Mouse (Mus musculus) neural tube, embryonic 15.5 days (tissue): Measurements from ENCODE around the gene Chrna1. TPM values are rescaled to one million over a fixed set of nuclear protein-coding genes. Genes with fewer than 3 reads are reported as not detected.

ENCODE experiments used
- ATAC-seq: fragments of 200-750 bp; cut with Nextera tagmentation; 2 replicates; pipeline ENCODE4 v1.8.0; 2017; ENCODE audit warnings: mild to moderate bottlenecking, moderate TSS enrichment, moderate library complexity; ENCODE audit not compliant: low FRiP score
- H3K27ac ChIP-seq: fragments of 300-500 bp; sonication (generic); replicated peaks from 2 replicates; pipeline ENCODE4 v1.5.1; 2015; ENCODE audit warnings: mild to moderate bottlenecking, inconsistent platforms
- H3K27me3 ChIP-seq: fragments of 300-500 bp; sonication (generic); replicated peaks from 2 replicates; pipeline ENCODE4 v1.6.1; 2015; ENCODE audit warnings: inconsistent platforms
- H3K36me3 ChIP-seq: fragments of 300-500 bp; sonication (generic); 2 replicates; pipeline ENCODE4 v1.6.1; 2015; ENCODE audit warnings: inconsistent platforms
- H3K4me1 ChIP-seq: fragments of 300-500 bp; sonication (generic); 2 replicates; pipeline ENCODE4 v1.6.1; 2015; ENCODE audit warnings: inconsistent platforms
- H3K4me2 ChIP-seq: fragments of 300-500 bp; sonication (generic); 2 replicates; pipeline ENCODE4 v1.6.1; 2015; ENCODE audit warnings: inconsistent platforms, mild to moderate bottlenecking, moderate library complexity
- H3K4me3 ChIP-seq: fragments of 300-500 bp; sonication (generic); replicated peaks from 2 replicates; pipeline ENCODE4 v1.5.1; 2015; ENCODE audit warnings: mild to moderate bottlenecking, inconsistent platforms
- H3K9ac ChIP-seq: fragments of 300-500 bp; sonication (generic); replicated peaks from 2 replicates; pipeline ENCODE4 v1.6.1; 2015; ENCODE audit warnings: mild to moderate bottlenecking, inconsistent platforms
- H3K9me3 ChIP-seq: fragments of 300-500 bp; sonication (generic); replicated peaks from 2 replicates; pipeline ENCODE4 v1.6.1; 2016; ENCODE audit warnings: inconsistent platforms
- WGBS: fragments of 180-500 bp; shearing (Covaris S2); methylation state at CpG from one replicate; pipeline ENCODE4 v1.1.7; 2015; ENCODE audit warnings: mixed read lengths; 5-methylcytosine and 5-hydroxymethylcytosine counted together
- polyA plus RNA-seq: library from polyadenylated mRNA; unstranded; fragments of >200 nt; fragmentation: Nextera tagmentation; extraction: Ambion mirVana; gene quantifications from 2 replicates; pipeline ENCODE4 v1.2.1, GENCODE M21; 2015

Chrna1 gene
- 0.73 and 0.78 TPM in 2 replicates for polyA plus RNA-seq

DNA sequence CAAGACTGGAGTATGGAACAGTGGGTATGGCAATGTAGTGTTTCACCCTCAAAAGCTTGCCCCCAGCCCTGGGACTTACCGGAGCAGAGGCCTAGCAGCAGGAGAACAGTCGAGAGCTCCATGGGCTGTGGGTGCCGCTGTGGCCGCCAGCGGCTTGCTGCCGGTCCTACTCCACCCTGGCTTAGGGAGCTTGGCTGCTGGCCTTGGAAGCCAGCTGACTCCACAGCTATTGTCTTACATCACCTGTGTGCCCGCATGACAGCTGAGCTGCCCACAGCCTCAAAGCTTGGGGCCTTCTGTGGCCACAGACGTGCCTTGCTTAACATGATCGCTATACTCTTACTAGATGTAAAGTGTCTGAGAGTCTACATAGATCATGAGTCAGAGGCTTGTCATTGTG, at the start of gene Chrna1:
Chrna1 (minus strand) TSS at position 173 of the 400 bp plus-strand sequence.
- no peak within 1 kb of the TSS for H3K9ac ChIP-seq
- H3K36me3 ChIP-seq, result no peaks in the 10 kb centered on the region
- H3K4me2 ChIP-seq, result no peak within 1 kb of the TSS
- no peak for ATAC-seq
- H3K4me1 ChIP-seq, result peaks cover 5% of the 10 kb centered on the region
- H3K27me3 ChIP-seq, result 0 out of 2 replicates have a peak, but pooled peaks cover 4% of the 10 kb centered on the region
- H3K27ac ChIP-seq, result no peak within 1 kb of the TSS
- H3K4me3 ChIP-seq, result no peak within 1 kb of the TSS
- H3K9me3 ChIP-seq, result no peaks in the 10 kb centered on the region
- WGBS, result 91% methylated on average over 9 of the region's 9 CpGs

DNA sequence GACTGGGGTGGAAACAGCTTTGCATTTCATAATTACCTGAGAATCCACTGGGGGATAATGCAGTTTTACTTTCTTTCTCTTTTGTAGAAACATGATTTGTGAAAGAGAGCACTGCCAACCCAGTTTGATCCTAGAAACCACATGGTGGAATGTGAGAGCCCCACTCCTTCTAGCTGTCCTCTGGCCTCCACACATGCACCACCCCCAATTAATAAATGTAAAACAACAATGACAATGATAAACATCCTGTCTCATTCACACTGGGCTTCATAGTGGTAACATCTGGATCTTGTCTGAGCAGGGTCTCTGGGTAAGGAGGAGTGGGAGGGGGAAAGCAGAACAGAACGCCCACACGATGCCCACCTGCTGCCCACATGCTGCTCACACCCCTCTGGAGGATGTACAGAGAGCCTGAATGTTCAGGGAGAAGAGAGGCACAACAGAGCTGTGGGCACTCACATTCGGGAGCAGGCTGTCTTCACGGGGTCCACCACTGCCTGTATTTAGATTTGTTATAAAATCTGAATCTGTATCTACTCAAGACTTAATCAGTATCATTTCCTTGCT, 38.4 kb upstream of the Chrna1 start:
- H3K36me3 ChIP-seq, result peaks cover 31% of the 10 kb centered on the region
- no peak overlapping the region for H3K9ac ChIP-seq
- 78% methylated on average over 4 of the region's 4 CpGs for WGBS
- no peaks in the 10 kb centered on the region for H3K4me1 ChIP-seq
- H3K9me3 ChIP-seq, result no peaks in the 10 kb centered on the region
- H3K4me2 ChIP-seq, result no peak overlapping the region
- H3K27ac ChIP-seq, result no peak overlapping the region
- H3K4me3 ChIP-seq, result no peak overlapping the region
- ATAC-seq, result no peak
- no peaks in the 10 kb centered on the region for H3K27me3 ChIP-seq

DNA sequence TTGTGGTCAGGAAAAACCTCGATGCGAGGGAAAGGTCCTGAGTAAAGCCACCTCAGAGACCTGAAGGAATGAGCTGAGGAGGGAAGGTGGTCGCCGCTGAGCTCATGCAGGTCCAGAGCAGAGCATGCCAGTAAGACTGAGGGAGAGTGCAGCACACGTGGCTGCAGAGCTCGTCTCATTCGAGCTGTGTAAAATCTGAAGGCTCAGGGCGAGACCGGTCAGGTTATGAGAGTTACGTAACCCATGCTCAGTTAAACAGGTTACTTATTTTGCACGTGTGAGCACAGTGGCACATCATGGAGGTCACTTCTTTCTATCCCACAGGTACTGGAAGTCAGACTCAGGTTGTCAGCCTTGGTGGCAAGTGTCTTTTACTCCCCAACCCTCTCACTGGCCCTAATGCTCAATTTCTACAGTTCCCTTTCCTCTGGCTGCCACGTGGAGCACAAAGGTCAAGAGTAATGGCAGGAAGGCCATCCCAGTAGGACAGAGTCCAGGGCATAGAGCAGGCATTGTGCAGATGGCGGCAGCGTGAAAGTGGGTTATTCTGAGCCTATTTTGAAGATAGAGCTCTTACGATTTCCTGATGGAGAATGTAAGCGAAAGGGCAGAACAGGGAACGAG, 36.4 kb upstream of the Chrna1 start:
- Histone ChIP-seq H3K4me1 (no peaks in the 10 kb centered on the region), H3K4me2 (no peak overlapping the region), H3K9me3 (no peaks in the 10 kb centered on the region), H3K9ac (no peak overlapping the region), H3K36me3 (peaks cover 17% of the 10 kb centered on the region), H3K4me3 (no peak overlapping the region), H3K27me3 (no peaks in the 10 kb centered on the region), H3K27ac (no peak overlapping the region)
- WGBS, result 85% methylated on average over 17 of the region's 17 CpGs
- no peak for ATAC-seq

DNA sequence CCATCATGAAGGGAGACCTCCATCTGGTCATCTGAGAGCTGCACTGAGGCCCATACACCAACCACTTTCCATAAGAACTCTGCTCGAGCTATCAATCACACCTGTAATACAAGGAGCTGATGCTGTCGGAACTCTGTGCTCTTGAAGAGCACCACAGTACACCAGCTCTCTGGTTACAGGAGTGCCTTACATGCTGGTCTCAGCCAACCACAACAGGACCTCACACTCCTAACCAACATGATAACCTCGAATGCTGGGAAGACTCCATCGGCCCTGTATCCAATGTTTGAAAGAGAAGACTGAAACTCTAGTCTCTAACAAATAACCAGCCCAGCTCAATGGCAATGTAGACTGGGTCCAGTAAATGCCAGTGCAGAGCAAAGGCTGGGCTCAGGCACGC, 35.3 kb upstream of the Chrna1 start:
- Histone ChIP-seq H3K4me3 (no peak overlapping the region), H3K27me3 (no peaks in the 10 kb centered on the region), H3K36me3 (peaks cover 17% of the 10 kb centered on the region), H3K9me3 (no peaks in the 10 kb centered on the region), H3K9ac (no peak overlapping the region), H3K4me1 (no peaks in the 10 kb centered on the region), H3K4me2 (no peak overlapping the region), H3K27ac (no peak overlapping the region)
- 94% methylated on average over 5 of the region's 5 CpGs for WGBS
- no peak for ATAC-seq

DNA sequence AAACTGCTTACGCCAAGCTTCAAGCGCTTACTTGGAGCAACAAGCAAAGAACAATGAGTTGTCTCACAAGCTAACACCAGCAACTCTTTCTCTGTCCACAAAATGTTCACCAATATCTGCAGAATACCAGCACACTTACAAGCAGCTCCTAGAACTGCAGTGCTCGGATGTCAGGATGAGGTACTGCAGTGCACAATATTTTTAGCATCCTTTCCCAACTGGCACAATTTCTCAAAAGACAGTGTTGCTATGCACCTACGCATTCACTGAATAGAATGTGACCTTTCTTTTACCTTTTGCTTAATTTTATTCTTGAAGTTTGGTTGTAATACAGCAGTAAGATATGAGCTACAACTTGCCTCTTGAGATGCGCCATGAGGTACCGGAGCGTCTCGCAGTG, 34.2 kb upstream of the Chrna1 start:
- peaks cover 17% of the 10 kb centered on the region for H3K36me3 ChIP-seq
- no peak overlapping the region for H3K9ac ChIP-seq
- no peaks in the 10 kb centered on the region for H3K4me1 ChIP-seq
- 93% methylated on average over 8 of the region's 8 CpGs for WGBS
- H3K9me3 ChIP-seq, result no peaks in the 10 kb centered on the region
- no peak overlapping the region for H3K4me2 ChIP-seq
- H3K27me3 ChIP-seq, result no peaks in the 10 kb centered on the region
- no peak for ATAC-seq
- H3K27ac ChIP-seq, result no peak overlapping the region
- no peak overlapping the region for H3K4me3 ChIP-seq

DNA sequence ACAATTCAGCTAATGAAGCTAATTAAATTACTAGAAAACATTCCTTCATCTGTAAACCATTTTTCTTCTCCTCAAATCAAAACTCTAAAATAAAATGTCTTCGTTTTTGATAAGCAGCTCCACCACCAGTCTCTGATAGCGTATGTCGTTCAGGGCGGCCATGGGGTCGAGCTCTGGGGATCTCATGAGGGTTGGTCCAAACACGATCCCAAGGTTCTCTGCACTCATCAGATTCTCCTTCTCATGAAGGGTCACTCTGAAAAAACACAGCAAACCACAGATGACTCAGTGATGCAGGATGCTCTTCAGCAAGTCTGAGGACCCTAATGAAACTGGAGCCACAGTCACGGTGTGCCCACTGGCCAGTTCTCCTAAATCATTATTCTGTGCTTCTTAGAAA, 32.8 kb upstream of the Chrna1 start:
- Histone ChIP-seq H3K27ac (no peak overlapping the region), H3K4me3 (no peak overlapping the region), H3K4me1 (no peaks in the 10 kb centered on the region), H3K27me3 (no peaks in the 10 kb centered on the region), H3K9ac (no peak overlapping the region), H3K9me3 (no peaks in the 10 kb centered on the region), H3K36me3 (peaks cover 17% of the 10 kb centered on the region), H3K4me2 (no peak overlapping the region)
- WGBS, result 95% methylated on average over 7 of the region's 7 CpGs
- no peak for ATAC-seq

DNA sequence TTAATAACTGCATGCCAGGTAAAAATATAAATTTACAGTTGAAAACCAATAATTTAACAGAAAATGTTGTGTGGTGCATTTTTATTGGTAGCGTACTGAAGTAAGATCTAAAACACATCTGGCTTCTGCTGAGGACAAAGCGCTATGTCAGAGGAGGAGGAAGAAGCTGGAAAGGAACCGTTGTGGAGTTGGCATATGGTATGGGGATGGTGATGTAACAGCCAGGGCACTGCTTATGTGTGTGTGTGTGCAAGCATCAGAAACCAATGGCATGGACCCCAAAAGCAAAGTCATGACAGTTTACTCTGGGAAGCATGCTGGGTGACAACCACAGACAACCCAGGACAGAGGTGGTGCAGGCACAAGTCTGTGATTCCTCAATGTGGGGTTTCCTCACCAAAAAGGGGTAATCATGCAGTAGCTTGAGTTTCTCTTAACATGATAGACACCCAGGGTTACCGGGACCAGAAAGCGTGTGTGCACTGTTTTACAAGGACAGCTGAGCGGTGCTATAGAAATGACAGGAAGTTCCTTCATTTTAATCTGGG, 32.3 kb upstream of the Chrna1 start:
- no peaks in the 10 kb centered on the region for H3K27me3 ChIP-seq
- no peak overlapping the region for H3K4me2 ChIP-seq
- WGBS, result 96% methylated on average over 6 of the region's 6 CpGs
- peaks cover 14% of the 10 kb centered on the region for H3K36me3 ChIP-seq
- H3K9ac ChIP-seq, result no peak overlapping the region
- no peak overlapping the region for H3K4me3 ChIP-seq
- H3K27ac ChIP-seq, result no peak overlapping the region
- ATAC-seq, result no peak
- no peaks in the 10 kb centered on the region for H3K4me1 ChIP-seq
- H3K9me3 ChIP-seq, result no peaks in the 10 kb centered on the region

DNA sequence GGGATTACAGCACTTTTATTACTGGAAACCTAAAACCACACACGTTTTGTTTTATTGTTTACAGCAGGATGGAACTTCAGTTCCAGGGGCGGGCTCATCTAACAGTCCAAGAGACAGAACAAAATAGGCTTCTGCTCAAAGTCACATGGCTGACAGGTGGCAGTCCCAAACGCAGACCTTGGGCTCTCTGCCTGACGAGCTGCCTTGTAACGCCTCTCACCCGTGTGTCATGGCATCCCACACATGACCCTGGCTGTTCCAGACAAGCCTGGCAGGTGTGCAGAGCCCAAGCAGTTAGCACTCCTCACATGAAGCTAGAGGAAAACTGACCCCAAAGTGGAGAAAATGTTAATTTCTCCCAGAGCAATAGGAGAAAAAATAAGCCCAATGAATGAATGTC, 31.7 kb upstream of the Chrna1 start:
- Histone ChIP-seq H3K4me1 (no peaks in the 10 kb centered on the region), H3K4me2 (no peak overlapping the region), H3K27ac (no peak overlapping the region), H3K9ac (no peak overlapping the region), H3K4me3 (no peak overlapping the region), H3K27me3 (no peaks in the 10 kb centered on the region), H3K36me3 (peaks cover 14% of the 10 kb centered on the region; the same call in 1 of the 2 replicates), H3K9me3 (no peaks in the 10 kb centered on the region)
- 77% methylated on average over 6 of the region's 6 CpGs for WGBS
- ATAC-seq, result no peak

DNA sequence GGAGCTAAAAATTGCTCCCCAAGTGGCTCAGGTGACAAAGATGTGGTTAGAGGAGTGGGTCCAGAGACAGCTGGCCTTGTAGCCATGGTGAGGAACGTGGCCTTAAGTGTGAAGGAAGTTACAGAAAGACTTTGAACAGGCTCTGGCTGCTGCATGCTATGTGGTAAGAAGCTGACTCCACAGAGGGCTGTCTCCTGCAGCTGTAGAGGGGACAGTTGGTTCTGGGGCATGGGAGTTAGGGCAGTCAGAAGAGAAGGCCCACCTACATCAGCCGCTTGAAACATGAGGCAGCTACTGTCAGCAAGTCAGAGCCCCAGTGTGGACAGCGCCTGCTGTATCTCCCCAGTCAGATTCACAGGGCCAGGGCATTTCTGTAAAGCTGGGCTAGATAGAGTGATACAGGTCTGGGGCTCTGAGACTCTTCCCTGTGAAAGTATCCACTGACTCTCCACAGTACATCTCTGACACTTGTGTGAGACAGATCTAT, 29.6 kb upstream of the Chrna1 start:
- H3K9ac ChIP-seq, result no peak overlapping the region
- WGBS, result 95% methylated on average over 3 of the region's 3 CpGs
- peaks cover 5% of the 10 kb centered on the region; the same call in 1 of the 2 replicates for H3K4me1 ChIP-seq
- H3K27ac ChIP-seq, result no peak overlapping the region
- no peaks in the 10 kb centered on the region for H3K27me3 ChIP-seq
- H3K36me3 ChIP-seq, result peaks cover 10% of the 10 kb centered on the region; the same call in 1 of the 2 replicates
- H3K9me3 ChIP-seq, result no peaks in the 10 kb centered on the region
- no peak overlapping the region for H3K4me2 ChIP-seq
- ATAC-seq, result no peak
- no peak overlapping the region for H3K4me3 ChIP-seq

DNA sequence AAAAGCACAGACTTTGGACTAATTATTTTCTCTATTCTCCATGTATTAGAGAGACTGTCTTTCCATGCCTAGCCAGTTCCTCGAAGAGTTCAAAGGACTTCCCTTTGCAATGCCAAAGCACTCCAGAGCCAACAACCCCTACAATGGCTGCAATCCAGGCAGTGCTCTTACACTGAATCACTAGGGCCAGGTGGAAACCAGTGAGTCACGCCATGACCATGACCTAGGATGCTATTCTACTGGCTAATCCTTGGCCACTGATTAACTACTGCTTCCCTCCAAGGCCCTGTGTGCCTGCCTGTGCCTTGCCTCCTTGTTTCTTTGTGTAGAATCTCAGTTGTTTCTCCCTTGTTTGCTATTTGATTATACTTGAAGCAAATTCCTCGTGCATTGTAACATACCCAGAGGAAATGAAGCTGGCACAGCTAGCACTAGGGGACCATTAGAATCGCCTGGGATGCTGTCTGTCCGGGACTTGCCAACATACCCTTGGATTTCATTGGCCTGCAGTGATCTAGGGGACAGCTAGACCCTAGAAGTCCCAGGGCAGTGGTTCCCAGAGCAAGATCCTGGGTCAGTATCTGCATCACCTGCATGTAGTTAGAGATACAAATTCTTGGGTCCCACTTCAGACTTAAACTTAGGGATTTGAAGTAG, 29.1 kb upstream of the Chrna1 start:
- Histone ChIP-seq H3K27me3 (no peaks in the 10 kb centered on the region), H3K36me3 (peaks cover 6% of the 10 kb centered on the region; the same call in 1 of the 2 replicates), H3K27ac (no peak overlapping the region), H3K9ac (no peak overlapping the region), H3K4me3 (no peak overlapping the region), H3K9me3 (no peaks in the 10 kb centered on the region), H3K4me2 (no peak overlapping the region), H3K4me1 (peaks cover 7% of the 10 kb centered on the region; the same call in 1 of the 2 replicates)
- ATAC-seq, result no peak
- WGBS, result 60% methylated on average over 5 of the region's 5 CpGs

DNA sequence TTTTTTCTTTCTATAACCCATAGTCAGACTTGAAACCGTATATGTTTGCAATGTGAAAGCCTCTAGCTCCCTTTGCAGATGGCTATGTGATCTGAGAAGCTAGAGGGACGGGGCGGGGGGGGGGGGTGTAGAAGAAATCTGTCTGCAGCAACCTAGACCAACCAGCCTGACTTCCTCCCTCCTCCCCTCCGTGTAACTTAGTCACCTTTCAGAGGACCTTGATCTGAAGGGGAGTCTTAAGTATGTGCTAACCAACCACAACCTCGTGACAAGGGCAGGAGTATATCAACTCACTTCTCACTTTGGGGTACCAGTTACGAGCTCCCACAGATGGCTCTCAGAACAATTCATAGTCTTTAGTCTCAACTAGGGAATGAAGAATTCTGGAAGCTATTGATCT, 28.3 kb upstream of the Chrna1 start:
- H3K36me3 ChIP-seq, result peaks cover 4% of the 10 kb centered on the region; the same call in 1 of the 2 replicates
- no peak overlapping the region for H3K9ac ChIP-seq
- H3K4me3 ChIP-seq, result no peak overlapping the region
- WGBS, result 87% methylated on average over 6 of the region's 6 CpGs
- H3K4me1 ChIP-seq, result peaks cover 7% of the 10 kb centered on the region; the same call in 1 of the 2 replicates
- H3K4me2 ChIP-seq, result no peak overlapping the region
- no peaks in the 10 kb centered on the region for H3K9me3 ChIP-seq
- H3K27me3 ChIP-seq, result no peaks in the 10 kb centered on the region
- ATAC-seq, result no peak
- H3K27ac ChIP-seq, result no peak overlapping the region
